Mouse (Mus musculus): Measurements from ENCODE around the gene Clic1. TPM values are rescaled to one million over a fixed set of nuclear protein-coding genes. Genes with fewer than 3 reads are reported as not detected.
A peak's percentile ranks its signal among the peaks of the same experiment; 100 is the strongest.
"Not testable (repeated sequence)": the region's sequence is repeated elsewhere in the genome, so short reads cannot be mapped to it uniquely, and the experiment has no call there.

Gene Clic1
- 1 to 10 TPM; 7.4 to 8.3 TPM for total RNA-seq (2021)
- long read RNA-seq, experiment 1, partial matches to known transcripts: 1 of 4 reads
- long read RNA-seq, experiment 1, other reads (novel, unspliced or antisense): 0 of 4 reads
- long read RNA-seq, experiment 2, partial matches to known transcripts: 0 of 4 reads
- long read RNA-seq, experiment 2, other reads (novel, unspliced or antisense): 0 of 4 reads

DNA sequence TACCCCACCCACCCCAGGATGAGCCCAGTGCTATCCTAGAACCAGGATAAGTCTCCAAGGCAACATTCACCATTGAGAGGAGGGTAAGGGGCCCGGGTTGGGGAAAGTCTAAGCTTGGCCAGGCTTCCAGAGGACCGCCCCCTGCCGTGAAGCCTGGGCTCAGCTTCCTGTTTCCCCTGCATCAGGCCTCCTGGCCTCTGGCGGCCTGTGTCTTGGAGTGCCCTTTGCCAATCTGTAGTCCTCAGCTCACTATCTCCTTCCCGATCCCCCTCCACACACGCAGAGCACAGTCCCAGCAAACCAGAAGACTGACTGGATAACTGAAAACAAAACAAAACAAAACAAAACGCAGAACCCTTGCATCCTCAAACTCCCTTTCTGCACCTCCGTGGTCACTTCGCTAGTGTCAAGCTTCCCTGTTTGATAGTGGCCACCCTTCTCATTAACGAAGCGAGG is at the start of gene Clic1:
Gene Clic1 (plus strand): TSS at position 406 of the 456 bp plus-strand sequence.
- intact Hi-C loops (cut with DNase I): no loop called here
- H3K4me3 ChIP-seq: peak within 1 kb of the TSS; percentile 47
- TF ChIP-seq CTCF (IDR thresholded peaks at IDR 0.05): no peak; the same call in 1 of the 2 replicates
- H3K27ac ChIP-seq: peak within 1 kb of the TSS; percentile 70
- DNase-seq (ENCODE audit: extremely low spot score in 1 of 2, low spot score in 2 of 2): no peak

- DNase-seq (ENCODE audit: extremely low spot score in 1 of 2, low spot score in 2 of 2): peak; percentile 77 to 78
- no peak for TF ChIP-seq CTCF (IDR thresholded peaks at IDR 0.05)
- Histone ChIP-seq H3K4me3 (peak within 1 kb of the TSS; percentile 90), H3K27ac (peak within 1 kb of the TSS; percentile 99)
- intact Hi-C loops (cut with DNase I): loop anchor here (5.0 kb wide), 1 partner anchor 121 kb away; the partner anchor contains the start of genes Csnk2b and Gpank1
Observed at GRCm38 (mm10) chr17:35000717-35001451, 48.9 kb upstream of the Clic1 start, which contains the start of gene Vars. Gene Vars (plus strand): TSS chr17:35000987.

DNA sequence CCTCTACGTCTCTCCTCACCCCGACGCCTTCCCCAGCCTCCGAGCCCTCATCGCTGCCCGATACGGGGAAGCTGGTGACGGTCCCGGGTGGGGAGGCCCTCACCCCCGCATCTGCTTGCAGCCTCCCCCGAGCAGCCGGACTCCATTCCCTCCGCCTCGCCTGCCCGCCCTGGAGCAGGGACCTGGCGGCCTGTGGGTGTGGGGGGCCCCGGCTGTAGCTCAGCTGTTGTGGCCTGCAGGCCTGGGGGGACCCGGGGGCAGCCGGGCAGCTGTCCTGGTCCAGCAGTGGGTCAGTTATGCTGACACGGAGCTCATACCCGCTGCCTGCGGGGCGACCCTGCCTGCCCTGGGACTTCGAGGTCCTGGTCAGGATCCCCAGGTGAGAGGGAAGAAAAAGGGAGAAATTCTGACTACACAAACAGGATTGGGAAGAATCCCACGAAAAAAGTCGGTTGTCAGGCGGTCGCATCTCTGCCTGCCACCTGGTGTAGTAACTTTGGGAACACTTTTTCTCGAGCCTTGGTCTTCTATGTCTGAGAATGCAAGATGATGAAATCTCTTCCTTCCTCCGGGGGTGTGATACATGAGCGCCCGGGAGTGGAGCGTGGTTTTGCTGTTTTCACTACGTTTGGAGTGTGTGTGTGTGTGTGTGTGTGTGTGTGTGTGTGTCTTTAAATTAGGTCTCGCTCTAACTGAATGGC is 48.2 kb upstream of the Clic1 start:
- intact Hi-C loops (cut with DNase I): loop anchor here (5.0 kb wide), 1 partner anchor 121 kb away; the partner anchor contains the start of genes Csnk2b and Gpank1
- Histone ChIP-seq H3K27ac (peak overlapping the region; percentile 99), H3K4me3 (peak overlapping the region; percentile 90)
- TF ChIP-seq CTCF (IDR thresholded peaks at IDR 0.05): no peak
- no peak for DNase-seq (ENCODE audit: extremely low spot score in 1 of 2, low spot score in 2 of 2)

- peak overlapping the region; percentile 5; the same call in 1 of the 2 replicates for H3K4me3 ChIP-seq
- no peak for DNase-seq (ENCODE audit: extremely low spot score in 1 of 2, low spot score in 2 of 2)
- H3K27ac ChIP-seq: no peak overlapping the region
- intact Hi-C loops (cut with DNase I): loop anchor here (5.0 kb wide), 1 partner anchor 120 kb away; the partner anchor contains the start of genes Csnk2b and Gpank1
- no peak for TF ChIP-seq CTCF (IDR thresholded peaks at IDR 0.05)
Observed at GRCm38 (mm10) chr17:35002153-35002865, 47.5 kb upstream of the Clic1 start.

GRCm38 (mm10) chr17:35003022-35003838 is 46.5 kb upstream of the Clic1 start:
- intact Hi-C loops (cut with DNase I): loop anchor here (5.0 kb wide), 1 partner anchor 119 kb away; the partner anchor contains the start of genes Csnk2b and Gpank1
- no peak for TF ChIP-seq CTCF (IDR thresholded peaks at IDR 0.05)
- H3K4me3 ChIP-seq: no peak overlapping the region
- no peak for DNase-seq (ENCODE audit: extremely low spot score in 1 of 2, low spot score in 2 of 2)
- H3K27ac ChIP-seq: no peak overlapping the region

DNA sequence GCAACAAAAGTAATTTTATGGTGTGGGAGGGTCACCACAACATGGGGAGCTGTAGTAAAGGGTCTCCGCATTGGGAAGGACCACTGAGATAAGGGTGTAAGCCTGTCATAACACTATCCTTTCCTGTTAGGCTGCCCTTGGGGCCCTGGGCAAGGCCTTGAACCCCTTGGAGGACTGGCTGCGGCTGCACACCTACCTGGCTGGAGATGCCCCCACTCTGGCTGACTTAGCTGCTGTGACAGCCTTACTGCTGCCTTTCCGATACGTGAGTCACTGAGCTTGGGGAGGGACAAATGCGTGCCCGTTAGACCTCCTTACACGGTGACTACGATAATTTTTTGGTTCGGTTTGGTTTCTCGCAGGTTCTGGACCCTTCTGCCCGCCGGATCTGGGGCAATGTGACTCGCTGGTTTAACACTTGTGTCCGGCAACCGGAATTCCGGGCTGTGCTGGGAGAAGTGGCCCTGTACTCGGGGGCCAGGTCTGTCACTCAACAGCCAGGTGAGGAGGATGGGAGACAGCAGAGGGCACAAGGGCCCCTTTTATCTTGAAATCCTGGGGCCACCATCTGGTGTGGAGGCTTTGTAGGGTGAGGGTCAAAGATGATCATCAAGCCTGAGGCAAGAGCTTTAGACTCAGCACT is 45.6 kb upstream of the Clic1 start:
- no peak for TF ChIP-seq CTCF (IDR thresholded peaks at IDR 0.05)
- no peak for DNase-seq (ENCODE audit: extremely low spot score in 1 of 2, low spot score in 2 of 2)
- no peak overlapping the region for H3K27ac ChIP-seq
- intact Hi-C loops (cut with DNase I): loop anchor here (5.0 kb wide), 1 partner anchor 118 kb away; the partner anchor contains the start of genes Csnk2b and Gpank1
- no peak overlapping the region for H3K4me3 ChIP-seq

- intact Hi-C loops (cut with DNase I): no loop called here
- no peak for TF ChIP-seq CTCF (IDR thresholded peaks at IDR 0.05)
- no peak for DNase-seq (ENCODE audit: extremely low spot score in 1 of 2, low spot score in 2 of 2)
- no peak overlapping the region for H3K4me3 ChIP-seq
- H3K27ac ChIP-seq: no peak overlapping the region
Observed at GRCm38 (mm10) chr17:35005158-35005557, 44.6 kb upstream of the Clic1 start.

GRCm38 (mm10) chr17:35005902-35006301 is 43.9 kb upstream of the Clic1 start:
- intact Hi-C loops (cut with DNase I); DNase-seq (ENCODE audit: extremely low spot score in 1 of 2, low spot score in 2 of 2); H3K4me3 ChIP-seq; H3K27ac ChIP-seq: not testable (repeated sequence)

DNA sequence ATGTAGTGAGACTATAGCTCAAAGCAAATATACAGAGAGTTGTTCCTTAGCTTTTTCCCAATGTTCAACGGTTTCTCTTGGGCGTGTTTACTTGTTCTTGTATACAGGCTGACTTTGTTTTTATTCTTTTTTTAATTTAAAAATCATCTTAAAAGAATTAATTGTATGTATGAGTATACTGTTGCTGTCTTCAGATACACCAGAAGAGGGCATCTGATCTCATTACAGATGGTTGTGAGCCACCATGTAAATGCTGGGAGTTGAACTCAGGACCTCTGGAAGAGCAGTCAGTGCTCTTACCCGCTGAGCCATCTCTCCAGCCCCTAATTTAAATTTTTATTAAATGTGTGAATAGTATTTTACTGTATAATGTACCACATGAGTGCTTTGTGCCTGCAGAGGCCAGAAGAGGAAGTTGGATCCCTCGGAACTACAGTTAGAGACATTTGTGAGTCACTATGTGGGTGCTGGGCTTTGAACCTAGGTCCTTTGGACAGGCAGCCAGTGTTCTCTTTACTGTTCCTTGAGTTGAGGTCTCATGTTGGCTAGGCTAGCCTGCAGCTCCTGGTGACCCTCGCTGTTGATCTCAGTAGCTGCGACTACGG is 42.3 kb upstream of the Clic1 start:
- H3K4me3 ChIP-seq: no peak overlapping the region
- H3K27ac ChIP-seq: no peak overlapping the region
- intact Hi-C loops (cut with DNase I): no loop called here
- TF ChIP-seq CTCF (IDR thresholded peaks at IDR 0.05): peak; percentile 38
- no peak for DNase-seq (ENCODE audit: extremely low spot score in 1 of 2, low spot score in 2 of 2)

DNA sequence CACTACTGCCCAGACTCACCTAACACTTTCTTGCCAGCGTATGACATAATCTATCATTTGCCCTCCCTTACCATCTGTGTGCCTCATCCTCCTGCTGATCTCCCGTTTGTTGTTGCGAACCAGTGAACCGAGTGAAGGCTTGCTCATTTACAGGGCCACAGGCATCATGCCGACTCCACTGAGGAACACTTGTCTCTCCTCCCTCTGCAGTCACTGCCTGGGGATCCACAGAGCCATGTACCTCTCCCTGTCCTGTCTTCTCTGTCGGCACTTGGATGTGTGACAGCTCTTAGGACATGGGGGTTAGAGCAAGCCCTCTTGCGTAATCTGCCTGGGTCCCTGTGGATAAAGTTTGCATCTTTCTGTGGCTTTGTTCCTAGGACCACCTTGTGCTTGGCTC is 40.2 kb upstream of the Clic1 start:
- intact Hi-C loops (cut with DNase I): no loop called here
- Histone ChIP-seq H3K4me3 (no peak overlapping the region), H3K27ac (no peak overlapping the region)
- DNase-seq (ENCODE audit: extremely low spot score in 1 of 2, low spot score in 2 of 2): no peak
- no peak for TF ChIP-seq CTCF (IDR thresholded peaks at IDR 0.05)

Measured in left cerebral cortex, adult 2 months (tissue).